ENCODE assay signal across 10 mouse cellular contexts in genomic region chr9:58815552-58816260, GRCm38 (mm10). TPM values are rescaled to one million over a fixed set of nuclear protein-coding genes. Genes with fewer than 3 reads are reported as not detected.
A peak's percentile ranks its signal among the peaks of the same experiment; 100 is the strongest.
DNase-seq lines count a peak whose midpoint lies in the region; ATAC-seq and TF ChIP-seq lines count a peak whose summit lies in the region.
"Had no signal": no experiment of that assay in that cellular context is flagged by ENCODE, and none has a peak within 500 bp of the region (broad histone marks: within the 10 kb centered on the region; RNA-seq: fewer than 3 reads in every experiment).

No protein-coding gene starts in this region.

- H3K9ac ChIP-seq in midbrain, embryonic 16.5 days (ENCODE audit: low read depth, low read length) = no peak overlapping the region
- H3K9ac ChIP-seq: embryonic facial prominence, embryonic 12.5 days had no signal

- peak; percentile 47 for ATAC-seq in midbrain, embryonic 16.5 days
- ATAC-seq in CD4-positive, CD25-positive, alpha-beta regulatory T cell, adult 4 months = no peak

- H3K4me1 ChIP-seq in kidney, adult 2 months (ENCODE audit: control insufficient read depth, insufficient read depth, low read length) = no peaks in the 10 kb centered on the region
- no peaks in the 10 kb centered on the region; the same call in 1 of the 2 replicates for H3K4me1 ChIP-seq in midbrain, embryonic 16.5 days (ENCODE audit: control insufficient read depth, insufficient read depth, low read length)
- H3K4me1 ChIP-seq: megakaryocyte, embryonic 14.5 days had no signal

- H3K4me3 ChIP-seq in kidney, adult 2 months (ENCODE audit: insufficient read depth, low read depth, low read length) = no peak overlapping the region
- H3K4me3 ChIP-seq in midbrain, embryonic 16.5 days (ENCODE audit: low read depth, low read length) = no peak overlapping the region
- H3K4me3 ChIP-seq: embryonic facial prominence, embryonic 12.5 days; megakaryocyte, embryonic 14.5 days had no signal

- TF ChIP-seq POLR2A in kidney, adult 2 months (IDR thresholded peaks at IDR 0.05; ENCODE audit: low read depth, low read length) = no peak

- H3K9me3 ChIP-seq in midbrain, embryonic 16.5 days (replicated peaks; ENCODE audit: control insufficient read depth, low read length, poor library complexity, severe bottlenecking) = no peaks in the 10 kb centered on the region
- H3K9me3 ChIP-seq: embryonic facial prominence, embryonic 12.5 days; megakaryocyte, embryonic 14.5 days had no signal

- H3K27ac ChIP-seq in kidney, adult 2 months (ENCODE audit: insufficient read depth, low read depth, low read length) = no peak overlapping the region
- H3K27ac ChIP-seq in midbrain, embryonic 16.5 days (ENCODE audit: low read length) = no peak overlapping the region
- H3K27ac ChIP-seq: embryonic facial prominence, embryonic 12.5 days had no signal

- 42% methylated on average over 15 of the region's 15 CpGs for WGBS in kidney, adult 2 months
- 54% methylated on average over 15 of the region's 15 CpGs for WGBS in midbrain, embryonic 16.5 days

- H3K27me3 ChIP-seq in kidney, adult 2 months (replicated peaks; ENCODE audit: control insufficient read depth, insufficient read depth, low read length) = no peaks in the 10 kb centered on the region
- no peaks in the 10 kb centered on the region; the same call in 1 of the 2 replicates for H3K27me3 ChIP-seq in midbrain, embryonic 16.5 days (ENCODE audit: control insufficient read depth, insufficient read depth, low read depth, low read length)

- intact Hi-C loops in gastrocnemius, postnatal 14 days (cut with DNase I; ENCODE audit: low total_unique reads) = no loop called here

- H3K4me2 ChIP-seq in midbrain, embryonic 16.5 days (ENCODE audit: low read length) = no peak overlapping the region
- H3K4me2 ChIP-seq: embryonic facial prominence, embryonic 12.5 days had no signal

- no peaks in the 10 kb centered on the region for H3K36me3 ChIP-seq in kidney, adult 2 months (ENCODE audit: control insufficient read depth, insufficient read depth, low read length)
- H3K36me3 ChIP-seq in midbrain, embryonic 16.5 days (ENCODE audit: control insufficient read depth, insufficient read depth, low read length) = no peaks in the 10 kb centered on the region
- H3K36me3 ChIP-seq: embryonic facial prominence, embryonic 12.5 days had no signal

- DNase-seq in kidney, adult 2 months = no peak
- no peak for DNase-seq in kidney, postnatal 36 days
- peak; percentile 82 for DNase-seq in brain, adult 2 months (ENCODE audit: low read depth, low spot score)
- peak; percentile 68 to 79 for DNase-seq in frontal cortex, postnatal 36 days (ENCODE audit: low spot score in 2 of 2)
- DNase-seq in gastrocnemius, postnatal 14 days = no peak
- DNase-seq: thymus, adult 2 months had no signal

- TF ChIP-seq CTCF in kidney, adult 2 months (conservative IDR thresholded peaks at IDR 0.05; ENCODE audit: insufficient read depth, insufficient read length, low read depth, low read length) = 0 out of 2 replicates have a peak, but pooled peaks have one; percentile 10

RNA-seq across cellular contexts. Expression of gene Hcn4, which starts 7.5 kb away (rescaled TPM):
- 0.25 and 0.30 TPM in 2 replicates for polyA plus RNA-seq in kidney, adult 2 months (2012; rRNA removed)
- polyA plus RNA-seq in midbrain, embryonic 16.5 days (2015; fragmentation: Nextera tagmentation; extraction: Ambion mirVana) = 3.0 and 3.5 TPM in 2 replicates
- not detected for polyA plus RNA-seq in CD4-positive, CD25-positive, alpha-beta regulatory T cell, adult 4 months (2017; shearing (Covaris generic))
- total RNA-seq in gastrocnemius, postnatal 14 days (2021) = under 1 TPM; 0.13 to 0.76 TPM

Comparison
In these comparisons a context has a peak if more than half of its experiments do, and no peak if none do; other contexts are left out.
1. DNase-seq: peak in brain, adult 2 months (single experiment) and frontal cortex, postnatal 36 days (2 of 2); none in kidney, adult 2 months (single experiment), kidney, postnatal 36 days (0 of 2) and gastrocnemius, postnatal 14 days (single experiment).